Mouse (Mus musculus): ENCODE measurements around the gene Cfap97d1. TPM values are rescaled to one million over a fixed set of nuclear protein-coding genes. Genes with fewer than 3 reads are reported as not detected.

The Cfap97d1 gene
- polyA plus RNA-seq, 1 experiment from 2014 or later = not detected

- no peak for DNase-seq (ENCODE audit: low spot score)
These were observed 39.3 kb downstream of the Cfap97d1 start for GRCm38 (mm10) chr11:102023406-102023805.

DNA sequence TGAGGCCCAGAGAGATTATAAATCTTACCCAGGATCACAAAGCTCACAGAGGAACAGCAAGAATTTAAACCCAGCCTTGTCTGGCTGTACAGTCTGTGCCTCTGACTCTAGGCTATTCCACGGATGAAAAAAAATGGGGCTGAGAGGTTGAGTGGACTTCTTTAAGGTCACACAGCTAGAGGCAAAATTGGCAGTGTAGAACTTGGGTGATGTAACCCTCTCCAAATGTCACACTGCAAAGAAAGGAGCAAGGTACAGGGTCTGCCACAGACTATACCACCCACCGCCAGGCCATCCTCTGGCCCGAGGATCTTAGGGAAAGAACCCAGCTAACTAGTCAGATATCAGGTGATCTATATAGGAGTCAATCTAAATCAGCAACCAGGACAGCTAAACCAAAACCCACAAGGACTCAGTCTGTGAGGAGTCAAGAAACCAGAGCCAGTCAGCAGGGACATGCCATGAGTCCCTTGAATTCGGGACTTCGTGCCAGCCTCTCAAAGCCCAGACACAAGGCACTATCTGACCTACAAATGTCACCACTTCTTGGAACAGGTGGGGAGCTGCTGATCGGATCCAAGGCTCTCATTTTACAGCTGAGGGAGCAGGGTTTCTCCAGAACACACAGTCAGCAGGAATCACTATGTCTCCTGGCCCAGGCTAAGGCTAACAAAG lies 40.1 kb downstream of the Cfap97d1 start:
- WGBS = 90% methylated on average over 6 of the region's 6 CpGs

More at GRCm38 (mm10) chr11:102023406-102023805, 39.3 kb downstream of the Cfap97d1 start:
- H3K27ac ChIP-seq (ENCODE audit: low read depth) = no peak overlapping the region
- ATAC-seq (replicated peaks; ENCODE audit: low FRiP score, low TSS enrichment, low read depth) = no peak
- peaks cover 17% of the 10 kb centered on the region for H3K4me1 ChIP-seq (replicated peaks; ENCODE audit: control insufficient read depth, insufficient read depth, low read length)
- no peak overlapping the region for H3K4me2 ChIP-seq (ENCODE audit: low read length)
- no peaks in the 10 kb centered on the region; the same call in 1 of the 2 replicates for H3K36me3 ChIP-seq (ENCODE audit: control insufficient read depth, insufficient read depth, low read length)
- H3K9me3 ChIP-seq (ENCODE audit: control insufficient read depth, low read length) = no peaks in the 10 kb centered on the region
- H3K4me3 ChIP-seq (ENCODE audit: low read depth, low read length) = no peak overlapping the region
- whole genome bisulfite sequencing = 81% methylated on average over 13 of the region's 13 CpGs
- no peak overlapping the region for H3K9ac ChIP-seq (ENCODE audit: low read length)
- H3K27me3 ChIP-seq (replicated peaks; ENCODE audit: control insufficient read depth, insufficient read depth, low read length) = no peaks in the 10 kb centered on the region

DNA sequence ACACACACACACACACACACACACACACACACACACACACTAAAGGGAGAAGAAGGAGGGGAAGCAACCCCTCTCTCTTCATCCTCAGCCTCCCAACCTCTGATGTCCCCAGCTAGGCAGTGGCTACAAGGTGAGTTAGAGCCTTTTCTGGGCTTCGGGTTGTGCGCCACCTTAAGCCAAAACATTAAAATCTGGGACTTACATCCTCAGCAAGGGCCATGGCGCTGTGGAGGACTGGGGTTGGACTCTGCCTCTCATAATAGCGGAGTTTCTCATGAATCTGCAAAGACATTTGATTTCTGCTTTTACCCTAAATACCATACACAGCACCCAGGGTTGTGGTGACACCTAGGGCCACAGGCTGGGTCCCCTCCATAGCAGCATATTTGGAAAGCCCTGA lies 40.8 kb downstream of the Cfap97d1 start:
- Histone ChIP-seq H3K9ac (ENCODE audit: low read length) (no peak overlapping the region), H3K4me1 (replicated peaks; ENCODE audit: control insufficient read depth, insufficient read depth, low read length) (peaks cover 17% of the 10 kb centered on the region), H3K9me3 (ENCODE audit: control insufficient read depth, low read length) (no peaks in the 10 kb centered on the region), H3K4me2 (ENCODE audit: low read length) (no peak overlapping the region), H3K27ac (ENCODE audit: low read depth) (no peak overlapping the region), H3K4me3 (ENCODE audit: low read depth, low read length) (no peak overlapping the region), H3K36me3 (ENCODE audit: control insufficient read depth, insufficient read depth, low read length) (no peaks in the 10 kb centered on the region; the same call in 1 of the 2 replicates), H3K27me3 (replicated peaks; ENCODE audit: control insufficient read depth, insufficient read depth, low read length) (no peaks in the 10 kb centered on the region)
- ATAC-seq (replicated peaks; ENCODE audit: low FRiP score, low TSS enrichment, low read depth) (no peak), DNase-seq (ENCODE audit: low spot score) (no peak)
- 83% methylated on average over 4 of the region's 4 CpGs for WGBS

More for the DNA sequence above, 40.1 kb downstream of the Cfap97d1 start:
- H3K9ac ChIP-seq (ENCODE audit: low read length) = no peak overlapping the region
- no peaks in the 10 kb centered on the region; the same call in 1 of the 2 replicates for H3K36me3 ChIP-seq (ENCODE audit: control insufficient read depth, insufficient read depth, low read length)
- H3K4me3 ChIP-seq (ENCODE audit: low read depth, low read length) = no peak overlapping the region
- DNase-seq (ENCODE audit: low spot score) = no peak
- H3K4me2 ChIP-seq (ENCODE audit: low read length) = no peak overlapping the region
- H3K4me1 ChIP-seq (replicated peaks; ENCODE audit: control insufficient read depth, insufficient read depth, low read length) = peaks cover 17% of the 10 kb centered on the region
- ATAC-seq (replicated peaks; ENCODE audit: low FRiP score, low TSS enrichment, low read depth) = no peak
- no peaks in the 10 kb centered on the region for H3K27me3 ChIP-seq (replicated peaks; ENCODE audit: control insufficient read depth, insufficient read depth, low read length)
- no peaks in the 10 kb centered on the region for H3K9me3 ChIP-seq (ENCODE audit: control insufficient read depth, low read length)
- H3K27ac ChIP-seq (ENCODE audit: low read depth) = no peak overlapping the region

- Histone ChIP-seq H3K4me1 (replicated peaks; ENCODE audit: control insufficient read depth, insufficient read depth, low read length) (peaks cover 17% of the 10 kb centered on the region), H3K36me3 (ENCODE audit: control insufficient read depth, insufficient read depth, low read length) (no peaks in the 10 kb centered on the region; the same call in 1 of the 2 replicates), H3K27ac (ENCODE audit: low read depth) (no peak overlapping the region), H3K27me3 (replicated peaks; ENCODE audit: control insufficient read depth, insufficient read depth, low read length) (no peaks in the 10 kb centered on the region), H3K9ac (ENCODE audit: low read length) (no peak overlapping the region), H3K4me3 (ENCODE audit: low read depth, low read length) (no peak overlapping the region), H3K9me3 (ENCODE audit: control insufficient read depth, low read length) (no peaks in the 10 kb centered on the region), H3K4me2 (ENCODE audit: low read length) (no peak overlapping the region; the same call in 1 of the 2 replicates)
- ATAC-seq (replicated peaks; ENCODE audit: low FRiP score, low TSS enrichment, low read depth) (no peak), DNase-seq (ENCODE audit: low spot score) (no peak)
- WGBS = 48% methylated on average over 7 of the region's 7 CpGs
These were observed 41.3 kb downstream of the Cfap97d1 start for GRCm38 (mm10) chr11:102025354-102025753.

- Histone ChIP-seq H3K9ac (ENCODE audit: low read length) (peak overlapping the region; percentile 61), H3K27me3 (replicated peaks; ENCODE audit: control insufficient read depth, insufficient read depth, low read length) (no peaks in the 10 kb centered on the region), H3K36me3 (ENCODE audit: control insufficient read depth, insufficient read depth, low read length) (no peaks in the 10 kb centered on the region; the same call in 1 of the 2 replicates), H3K9me3 (ENCODE audit: control insufficient read depth, low read length) (no peaks in the 10 kb centered on the region), H3K27ac (ENCODE audit: low read depth) (peak overlapping the region; percentile 54; the same call in 1 of the 2 replicates), H3K4me1 (replicated peaks; ENCODE audit: control insufficient read depth, insufficient read depth, low read length) (peaks cover 17% of the 10 kb centered on the region), H3K4me3 (ENCODE audit: low read depth, low read length) (peak overlapping the region; percentile 64), H3K4me2 (ENCODE audit: low read length) (peak overlapping the region; percentile 81)
- peak; percentile 18; the same call in 1 of the 2 replicates for ATAC-seq (replicated peaks; ENCODE audit: low FRiP score, low TSS enrichment, low read depth)
- 3% methylated on average over 23 of the region's 23 CpGs for WGBS
- DNase-seq (ENCODE audit: low spot score) = peak; percentile 78
These were observed 42.0 kb downstream of the Cfap97d1 start for GRCm38 (mm10) chr11:102025991-102026660.

- H3K36me3 ChIP-seq (ENCODE audit: control insufficient read depth, insufficient read depth, low read length) = no peaks in the 10 kb centered on the region; the same call in 1 of the 2 replicates
- H3K9ac ChIP-seq (ENCODE audit: low read length) = peak overlapping the region; percentile 61
- no peaks in the 10 kb centered on the region for H3K9me3 ChIP-seq (ENCODE audit: control insufficient read depth, low read length)
- H3K4me3 ChIP-seq (ENCODE audit: low read depth, low read length) = peak overlapping the region; percentile 64
- no peaks in the 10 kb centered on the region for H3K27me3 ChIP-seq (replicated peaks; ENCODE audit: control insufficient read depth, insufficient read depth, low read length)
- peak overlapping the region; percentile 54; the same call in 1 of the 2 replicates for H3K27ac ChIP-seq (ENCODE audit: low read depth)
- H3K4me2 ChIP-seq (ENCODE audit: low read length) = peak overlapping the region; percentile 81
- under 1% methylated on average over 54 of the region's 73 CpGs for WGBS
- DNase-seq (ENCODE audit: low spot score) (peak; percentile 89), ATAC-seq (replicated peaks; ENCODE audit: low FRiP score, low TSS enrichment, low read depth) (peak; percentile 90)
- H3K4me1 ChIP-seq (replicated peaks; ENCODE audit: control insufficient read depth, insufficient read depth, low read length) = peaks cover 17% of the 10 kb centered on the region
These were observed 42.7 kb downstream of the Cfap97d1 start for GRCm38 (mm10) chr11:102026694-102027360.

DNA sequence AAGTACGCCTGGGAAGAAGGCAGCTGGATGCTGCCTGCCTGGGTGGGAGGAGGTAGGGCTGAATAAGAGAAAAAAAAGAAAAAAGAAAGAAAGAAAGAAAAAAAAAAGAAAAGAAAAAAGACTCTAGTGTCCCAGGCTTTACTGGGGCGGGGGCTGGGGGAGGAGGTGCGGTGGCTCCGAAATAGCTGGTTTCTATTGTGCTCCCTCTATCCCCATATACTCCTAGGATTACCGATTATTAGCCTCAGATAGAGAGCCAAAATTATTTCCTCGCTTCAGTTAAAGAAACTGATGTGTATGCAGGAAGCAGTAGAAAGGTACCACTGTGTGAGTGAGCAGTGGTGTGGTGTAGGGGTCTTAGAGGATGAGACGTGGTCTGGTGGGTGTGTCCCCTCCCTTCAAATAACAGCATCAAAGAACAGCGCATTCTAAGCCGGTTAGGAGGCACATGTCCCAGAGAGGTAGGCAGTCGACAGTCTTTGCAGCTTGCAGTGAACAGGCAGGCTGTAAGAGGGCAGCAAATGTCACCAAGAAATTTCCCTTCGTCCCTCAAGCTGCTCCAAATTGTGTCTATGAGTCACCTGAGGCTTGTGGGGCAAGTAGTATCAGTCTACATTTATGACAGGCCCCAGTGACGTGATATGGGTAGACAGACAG lies 43.4 kb downstream of the Cfap97d1 start:
- no peaks in the 10 kb centered on the region for H3K27me3 ChIP-seq (replicated peaks; ENCODE audit: control insufficient read depth, insufficient read depth, low read length)
- WGBS = 7% methylated on average over 12 of the region's 12 CpGs
- peak overlapping the region; percentile 62 for H3K27ac ChIP-seq (ENCODE audit: low read depth)

More for the DNA sequence above, 43.4 kb downstream of the Cfap97d1 start:
- H3K4me3 ChIP-seq (ENCODE audit: low read depth, low read length) = peak overlapping the region; percentile 64
- H3K4me1 ChIP-seq (replicated peaks; ENCODE audit: control insufficient read depth, insufficient read depth, low read length) = peaks cover 17% of the 10 kb centered on the region
- no peak; the same call in 1 of the 2 replicates for ATAC-seq (replicated peaks; ENCODE audit: low FRiP score, low TSS enrichment, low read depth)
- peak; percentile 60 for DNase-seq (ENCODE audit: low spot score)
- no peak overlapping the region for H3K9ac ChIP-seq (ENCODE audit: low read length)
- no peaks in the 10 kb centered on the region for H3K9me3 ChIP-seq (ENCODE audit: control insufficient read depth, low read length)
- H3K36me3 ChIP-seq (ENCODE audit: control insufficient read depth, insufficient read depth, low read length) = no peaks in the 10 kb centered on the region; the same call in 1 of the 2 replicates
- H3K4me2 ChIP-seq (ENCODE audit: low read length) = peak overlapping the region; percentile 81

Measured in intestine, embryonic 14.5 days (tissue).